Mouse (Mus musculus) spleen, postnatal 14 days (tissue): ENCODE data around the gene Maml3.

Experiments
- DNase-seq, 2 experiments: peaks; one replicate each; pipeline ENCODE4 v3.0.0; 2021 to 2022; ENCODE audit warnings: low spot score in 2 of 2

Gene Maml3

DNA sequence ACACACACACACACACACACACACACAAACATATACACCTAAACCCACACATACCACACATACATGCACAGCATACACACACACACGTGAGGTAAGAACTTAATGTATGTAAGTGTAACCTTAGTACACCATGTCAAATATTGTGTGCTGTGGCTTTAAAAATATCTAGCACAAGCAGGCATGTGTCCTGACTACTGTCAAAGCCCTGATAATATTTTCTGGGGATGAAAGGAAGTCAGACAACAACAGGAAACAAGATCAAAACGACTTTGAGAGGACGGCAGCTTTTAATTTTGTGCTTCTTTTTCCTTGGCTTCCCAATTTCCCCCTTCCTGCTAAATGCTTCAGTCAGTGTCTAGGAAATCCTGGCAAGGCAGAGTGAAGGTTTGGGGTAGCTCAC lies 392.5 kb downstream of the Maml3 start:
- DNase-seq = no peak

DNA sequence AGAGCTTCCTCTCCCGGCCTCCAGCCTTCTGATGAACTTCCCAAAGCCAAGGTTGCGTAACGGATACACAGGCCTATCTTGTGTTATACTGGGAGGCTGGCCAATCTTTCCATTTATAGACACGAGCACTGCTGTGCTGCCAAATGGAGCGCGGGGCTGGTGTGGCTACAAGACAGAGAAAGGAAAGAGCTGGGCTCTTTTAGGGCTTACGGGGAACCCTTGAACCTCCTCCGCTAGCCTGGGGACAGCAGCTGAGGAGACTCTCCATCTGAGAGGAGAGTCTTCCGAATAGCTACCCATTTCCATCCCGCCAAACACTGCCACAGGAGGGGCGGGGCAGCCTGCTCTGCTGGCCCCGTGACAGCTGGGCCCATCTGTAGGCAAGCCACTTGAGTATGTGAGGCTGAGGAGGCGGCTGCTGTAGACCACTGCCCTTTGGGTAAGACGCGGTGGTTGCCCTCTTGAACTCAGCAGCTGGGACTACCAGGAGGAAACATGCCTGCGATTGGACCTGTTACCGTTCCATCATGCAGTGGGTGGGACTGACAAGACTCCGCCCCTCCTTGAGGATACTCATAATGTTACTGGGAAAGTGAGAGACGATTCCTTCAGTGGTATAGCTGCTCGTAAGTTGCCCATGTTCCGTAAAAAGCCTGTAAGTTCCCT lies 396.0 kb downstream of the Maml3 start:
- peak; percentile 46 to 62 for DNase-seq

DNA sequence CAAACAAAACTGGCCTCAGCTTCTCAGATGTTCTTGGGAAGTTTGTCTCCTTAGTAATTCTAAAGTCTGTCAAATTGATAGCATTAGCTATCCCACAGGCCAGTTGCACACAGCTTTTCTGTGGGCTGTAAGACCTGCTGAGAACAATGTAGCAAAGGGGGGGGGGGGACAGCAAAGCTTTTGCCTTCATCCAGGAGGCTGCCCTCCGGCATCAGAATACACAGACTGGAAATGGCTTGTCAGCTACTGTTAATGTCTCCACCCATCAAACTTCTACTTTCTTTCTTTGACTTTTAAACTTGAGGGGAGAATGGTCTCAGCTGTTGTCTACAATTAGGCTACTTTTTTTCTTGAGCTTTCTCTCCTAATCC lies 396.5 kb downstream of the Maml3 start:
- DNase-seq = no peak

DNA sequence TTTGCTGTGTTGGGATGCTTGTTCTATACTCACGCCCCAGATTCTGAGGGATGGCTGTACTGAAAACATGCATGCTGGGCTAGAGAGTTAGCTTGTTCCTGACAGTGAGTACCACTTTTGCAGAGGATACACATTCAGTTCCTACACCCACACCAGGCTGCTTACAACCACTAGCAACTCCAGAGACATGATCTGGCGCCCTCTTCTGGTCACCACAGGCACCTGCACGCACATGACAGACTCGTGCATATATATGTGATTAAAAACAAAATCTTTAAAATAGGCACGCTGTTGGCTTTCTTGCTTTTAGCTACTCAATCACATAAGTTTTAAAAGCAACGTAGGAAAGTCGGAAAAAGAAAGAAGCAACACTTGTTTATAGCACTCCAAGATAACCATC lies 399.7 kb downstream of the Maml3 start:
- DNase-seq = no peak

DNA sequence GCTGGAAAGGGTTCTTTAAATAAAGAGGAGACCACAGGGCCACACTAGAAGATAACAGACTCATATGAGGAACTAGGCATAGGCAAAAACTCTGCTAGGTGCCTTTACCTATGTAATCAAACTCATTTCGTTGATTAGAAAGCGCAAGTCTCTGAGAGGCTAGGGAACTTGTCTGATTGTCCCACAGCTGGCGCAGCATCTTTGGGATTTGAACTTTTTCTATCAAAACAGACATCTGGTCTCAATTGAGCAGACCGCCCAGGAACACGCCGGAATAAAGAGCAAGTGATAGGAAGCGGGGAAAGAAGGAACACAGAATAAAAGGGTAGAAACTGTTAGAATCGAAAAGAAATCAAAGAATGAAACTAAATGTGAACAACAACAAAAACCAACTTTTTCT lies 401.4 kb downstream of the Maml3 start:
- no peak for DNase-seq

DNA sequence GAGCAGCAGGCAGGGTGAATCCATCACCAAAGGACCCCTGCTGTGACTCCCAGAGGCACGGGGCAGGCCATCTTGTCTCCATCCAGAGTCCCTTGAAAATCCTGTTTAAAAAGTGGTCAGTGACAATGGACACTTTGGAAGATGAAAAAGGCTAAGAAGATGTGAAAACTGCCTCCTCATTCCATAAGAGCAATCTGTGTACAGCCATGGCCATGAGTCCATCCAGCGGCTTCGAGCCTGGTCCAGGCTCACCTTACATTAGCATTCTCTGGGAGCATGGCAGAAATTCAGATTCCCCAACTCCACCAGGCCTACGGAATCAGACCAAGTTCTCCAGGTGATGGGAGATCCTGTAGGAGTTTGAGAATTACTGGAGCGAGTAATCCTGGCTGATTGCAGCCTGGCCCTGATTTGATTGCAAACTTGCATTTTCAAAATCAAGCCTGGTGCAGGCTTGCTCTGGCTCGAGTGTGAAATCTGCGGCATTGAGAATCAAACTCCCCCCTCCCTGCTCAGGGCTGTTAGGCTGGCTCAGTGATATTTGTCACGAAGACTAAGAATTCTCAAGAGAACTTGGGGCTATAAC lies 402.1 kb downstream of the Maml3 start:
- no peak for DNase-seq

DNA sequence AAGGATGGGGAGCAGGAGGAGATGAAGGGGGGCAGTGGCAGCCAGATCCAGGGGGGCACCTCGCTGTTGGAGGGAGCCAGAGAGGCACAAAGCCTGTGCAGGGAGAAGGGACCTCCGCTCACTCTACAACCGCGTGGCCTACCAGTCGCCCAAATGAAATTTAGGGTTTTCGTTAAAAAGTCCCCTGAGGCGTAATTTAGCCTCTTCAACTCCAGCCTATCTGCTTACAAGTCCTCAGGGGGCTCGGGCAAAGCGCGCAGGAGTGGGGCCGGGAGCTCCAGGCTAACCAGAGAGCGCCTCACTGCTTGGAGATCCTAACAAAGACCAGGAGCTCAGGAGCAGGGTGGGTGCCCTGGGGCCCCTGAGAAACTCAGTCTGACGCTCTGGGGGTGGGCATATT lies 402.9 kb downstream of the Maml3 start:
- no peak for DNase-seq

DNA sequence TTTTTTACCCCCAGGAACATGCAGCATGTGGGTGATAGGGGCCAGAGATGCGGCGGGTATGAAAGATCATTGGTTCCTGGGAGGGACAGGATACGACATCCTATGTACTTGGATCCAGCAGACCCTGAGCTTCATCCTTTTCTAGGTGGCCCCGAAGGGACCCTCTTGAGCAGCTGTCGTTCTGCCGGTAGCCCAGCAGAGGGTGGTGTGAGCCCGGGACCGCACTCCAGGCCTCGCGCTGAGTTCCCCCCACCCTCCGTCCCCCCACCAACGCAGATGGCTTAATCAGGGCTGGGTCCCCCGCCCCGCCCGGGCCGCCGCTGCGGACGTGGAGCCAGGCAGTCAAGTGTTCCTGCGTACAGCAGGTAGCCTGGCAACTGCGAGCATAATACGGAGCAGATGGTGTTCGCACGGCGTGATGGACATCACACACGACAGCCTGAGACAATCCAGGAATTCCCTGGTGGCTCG lies 403.6 kb downstream of the Maml3 start:
- peak; percentile 27 to 49 for DNase-seq

DNA sequence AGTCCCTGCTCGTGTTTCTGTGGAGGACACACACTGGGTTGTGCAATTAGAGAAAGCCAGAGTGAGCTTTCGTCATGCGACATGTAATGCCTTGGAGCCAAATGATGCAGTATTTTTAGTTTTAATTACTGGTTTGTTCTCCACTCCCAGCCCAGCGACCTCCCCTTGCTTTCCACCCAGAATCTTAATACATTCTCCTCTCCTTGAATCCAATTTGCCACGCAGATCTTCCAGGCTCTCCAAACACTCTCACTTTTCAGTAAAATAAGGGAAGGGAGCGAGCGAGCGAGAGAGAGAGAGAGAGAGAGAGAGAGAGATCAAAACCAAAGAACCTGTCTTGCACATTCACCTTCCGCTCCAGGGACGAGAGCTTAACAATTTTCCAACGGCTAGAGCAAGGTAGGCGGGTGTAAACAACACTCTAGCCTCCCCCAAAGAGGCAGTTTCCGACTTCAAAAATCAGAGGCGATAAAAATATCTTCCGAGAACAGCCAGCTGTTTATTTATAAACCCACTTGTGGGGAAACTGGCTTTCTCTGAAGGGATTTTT lies 404.1 kb downstream of the Maml3 start:
- DNase-seq = no peak

DNA sequence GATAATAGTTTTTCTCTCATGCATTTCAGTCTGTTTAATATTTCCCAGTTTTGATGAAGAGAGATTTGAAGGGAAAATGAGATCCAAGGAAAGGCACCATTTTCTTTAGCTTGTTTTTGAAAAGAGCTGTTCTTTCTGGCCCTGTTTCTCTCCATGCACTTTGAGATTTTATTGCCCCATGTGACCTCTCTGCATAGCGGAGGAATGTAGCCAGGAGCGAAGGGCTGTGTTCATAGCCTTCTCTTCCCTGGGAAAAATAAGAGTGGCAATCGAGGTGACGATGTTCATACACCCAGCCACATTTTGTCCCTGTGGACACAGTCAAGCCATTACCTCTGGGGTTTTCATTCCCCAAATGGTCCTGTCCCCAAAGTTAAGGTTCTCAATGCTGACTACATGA lies 404.8 kb downstream of the Maml3 start:
- no peak for DNase-seq

DNA sequence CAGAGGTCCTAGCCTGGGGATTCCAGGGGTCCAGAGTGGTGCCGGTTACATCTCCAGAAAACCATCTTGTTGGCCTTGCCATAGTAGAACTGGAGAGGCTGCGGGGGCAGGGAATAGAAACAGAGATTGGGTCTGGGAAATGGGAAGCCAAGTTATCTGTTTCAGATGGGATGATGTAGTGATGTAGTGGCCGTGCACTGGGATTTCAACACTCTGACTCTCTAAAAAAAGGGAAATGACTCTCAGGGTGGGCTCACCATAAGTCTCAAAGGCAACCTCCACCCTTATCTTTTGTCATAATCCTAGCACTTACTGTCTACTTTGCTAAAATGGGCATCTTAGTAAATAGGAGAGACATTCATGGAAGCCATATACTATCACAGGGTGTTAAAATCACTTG lies 406.9 kb downstream of the Maml3 start:
- DNase-seq = no peak

DNA sequence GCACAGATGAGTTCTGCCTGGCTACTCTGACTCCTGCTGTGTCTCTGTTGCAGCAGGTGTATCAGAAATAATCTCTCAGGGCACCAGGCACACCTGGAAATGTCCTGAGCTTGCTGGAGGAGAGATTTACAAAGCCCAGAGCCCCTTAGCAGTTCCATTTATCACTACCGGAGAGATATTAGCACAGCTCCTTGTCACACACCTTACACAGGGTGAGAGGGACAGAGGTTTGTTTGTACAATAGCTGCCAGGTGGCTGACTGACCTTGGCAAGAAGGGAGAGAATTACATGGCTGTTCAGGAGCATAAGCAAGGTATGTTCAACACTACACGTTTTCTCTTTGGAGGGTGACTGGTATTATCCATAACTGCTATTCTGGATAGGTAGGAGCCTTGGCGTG lies 409.2 kb downstream of the Maml3 start:
- DNase-seq = no peak

DNA sequence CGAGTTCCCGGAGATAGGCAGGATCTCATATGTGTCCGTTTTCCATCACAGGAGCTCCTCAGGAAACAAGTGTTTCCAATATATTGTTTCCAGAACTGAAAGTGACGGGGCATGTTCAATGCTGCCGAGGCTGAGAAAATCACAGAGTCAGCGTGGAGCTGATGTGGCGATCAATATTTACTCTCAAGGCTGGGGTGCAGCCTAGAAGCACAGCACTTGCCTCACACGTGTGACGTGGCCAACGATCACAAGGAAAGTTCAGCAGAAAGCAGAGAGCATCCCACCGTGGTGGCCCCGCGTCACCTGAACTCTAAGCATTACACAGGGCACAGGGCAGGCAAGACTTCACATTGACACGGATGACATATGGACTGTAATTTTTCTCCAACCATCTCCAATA lies 410.3 kb downstream of the Maml3 start:
- no peak for DNase-seq

DNA sequence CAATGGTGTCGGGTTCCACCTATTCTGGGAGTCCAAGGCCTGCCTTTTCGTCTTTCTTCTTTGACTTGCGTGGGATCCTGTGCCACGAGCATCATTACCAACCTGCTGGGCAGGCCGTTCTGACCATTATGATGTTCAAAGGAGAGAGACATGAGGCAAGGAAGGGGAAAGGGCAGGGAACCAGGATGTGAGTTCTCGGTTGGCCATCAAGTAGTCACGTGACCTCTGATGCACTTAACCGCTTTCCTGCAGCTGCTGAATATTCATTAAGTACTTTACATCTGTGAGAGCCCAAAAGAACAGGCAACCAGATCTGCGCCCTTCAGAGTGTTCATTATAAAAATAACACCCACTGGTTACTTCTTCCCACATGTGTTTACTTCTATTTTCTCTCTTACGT lies 411.7 kb downstream of the Maml3 start:
- no peak for DNase-seq

DNA sequence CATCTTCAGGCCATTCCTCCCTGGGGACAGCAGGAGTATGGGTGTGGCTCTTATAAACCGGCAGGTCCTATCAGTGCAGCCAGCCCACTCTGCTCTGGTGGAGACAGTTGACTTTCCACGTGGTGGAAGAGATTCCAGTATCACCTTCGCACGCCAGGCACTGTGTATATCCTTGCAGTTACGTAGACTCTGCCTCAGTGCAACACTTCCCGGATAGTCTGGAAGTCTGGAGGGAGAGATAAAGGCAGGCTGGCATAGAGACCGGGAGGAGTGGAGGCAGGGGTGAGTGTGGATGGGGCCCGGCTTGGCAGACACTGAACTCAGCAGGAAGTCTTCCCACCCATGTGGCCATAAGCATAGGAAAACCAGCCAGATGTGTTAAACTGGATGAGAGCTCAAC lies 416.2 kb downstream of the Maml3 start:
- DNase-seq = no peak

DNA sequence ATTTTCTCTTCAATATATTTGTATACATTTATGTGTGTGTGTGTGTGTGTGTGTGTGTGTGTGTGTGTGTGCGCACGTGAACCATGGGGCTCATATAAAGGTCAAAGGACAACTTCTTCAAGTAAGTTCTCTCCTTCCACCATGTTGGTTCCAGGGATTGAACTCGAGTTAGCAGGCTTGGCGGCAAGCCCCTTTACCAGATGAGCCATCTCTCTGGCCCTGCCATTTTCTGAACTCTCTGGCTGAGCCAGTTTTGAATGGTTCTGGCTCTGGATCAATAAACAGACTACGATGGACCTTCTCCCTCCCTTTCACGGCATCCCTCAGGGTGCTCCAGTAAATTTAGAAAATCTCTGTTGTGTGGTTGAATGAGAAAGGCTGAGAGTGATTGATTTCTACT lies 418.1 kb downstream of the Maml3 start:
- DNase-seq = no peak

DNA sequence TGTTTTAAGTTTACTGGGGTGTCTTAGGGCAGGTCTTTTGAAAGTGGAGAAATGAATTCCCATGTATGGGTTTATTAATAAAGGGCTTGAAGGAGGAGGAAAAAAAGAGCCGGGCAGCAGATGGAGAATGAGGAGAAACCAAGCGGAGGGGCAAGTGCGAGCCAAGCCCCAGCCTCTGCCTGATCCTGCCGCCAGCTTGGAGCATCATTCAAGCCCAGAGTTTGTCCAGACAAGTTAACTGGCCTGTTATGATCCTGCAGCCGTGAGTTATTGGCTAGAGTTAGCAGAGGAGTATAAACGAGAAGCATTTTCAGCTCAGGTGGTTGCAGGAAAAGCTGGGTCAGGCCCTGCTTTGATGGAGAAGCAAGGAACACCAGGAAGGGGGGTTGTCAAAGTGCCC lies 418.6 kb downstream of the Maml3 start:
- no peak for DNase-seq

DNA sequence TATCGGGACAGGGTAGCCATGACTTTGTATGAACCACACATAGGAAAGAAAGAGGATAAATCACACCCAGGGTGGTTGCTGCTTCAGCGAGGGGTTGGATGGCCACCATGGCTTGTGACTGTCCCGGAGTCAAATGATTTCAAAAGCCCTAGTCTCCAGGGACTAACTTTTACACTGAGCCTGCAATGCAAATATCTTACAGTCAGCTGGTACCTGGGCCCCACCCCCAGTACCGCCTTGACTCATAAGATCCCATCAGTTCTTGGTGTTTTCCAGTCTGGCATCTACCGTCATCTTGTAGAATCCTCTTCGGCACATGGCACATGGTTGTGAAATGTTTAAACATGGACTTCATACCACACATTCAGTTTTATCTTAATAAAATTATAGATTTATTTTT lies 419.3 kb downstream of the Maml3 start:
- DNase-seq = no peak

DNA sequence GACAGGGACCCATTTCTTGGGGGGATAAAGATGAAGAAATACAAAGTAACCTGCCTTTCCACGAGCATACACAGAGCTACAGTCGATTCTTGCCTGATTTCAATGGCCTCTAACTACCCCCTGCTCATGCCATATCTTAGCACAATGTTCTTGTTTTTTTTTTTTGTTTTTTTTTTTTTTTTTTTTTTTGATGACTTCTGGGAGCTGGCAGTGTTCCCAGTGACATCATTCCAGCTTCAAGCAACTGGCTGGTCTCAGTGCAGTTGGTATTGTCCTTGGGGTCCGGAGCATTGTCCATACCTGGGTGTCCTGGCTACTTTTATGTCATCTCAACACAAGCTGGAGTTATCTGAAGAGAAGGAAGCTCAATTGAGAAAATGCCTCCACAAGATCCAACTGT lies 429.9 kb downstream of the Maml3 start:
- no peak for DNase-seq

DNA sequence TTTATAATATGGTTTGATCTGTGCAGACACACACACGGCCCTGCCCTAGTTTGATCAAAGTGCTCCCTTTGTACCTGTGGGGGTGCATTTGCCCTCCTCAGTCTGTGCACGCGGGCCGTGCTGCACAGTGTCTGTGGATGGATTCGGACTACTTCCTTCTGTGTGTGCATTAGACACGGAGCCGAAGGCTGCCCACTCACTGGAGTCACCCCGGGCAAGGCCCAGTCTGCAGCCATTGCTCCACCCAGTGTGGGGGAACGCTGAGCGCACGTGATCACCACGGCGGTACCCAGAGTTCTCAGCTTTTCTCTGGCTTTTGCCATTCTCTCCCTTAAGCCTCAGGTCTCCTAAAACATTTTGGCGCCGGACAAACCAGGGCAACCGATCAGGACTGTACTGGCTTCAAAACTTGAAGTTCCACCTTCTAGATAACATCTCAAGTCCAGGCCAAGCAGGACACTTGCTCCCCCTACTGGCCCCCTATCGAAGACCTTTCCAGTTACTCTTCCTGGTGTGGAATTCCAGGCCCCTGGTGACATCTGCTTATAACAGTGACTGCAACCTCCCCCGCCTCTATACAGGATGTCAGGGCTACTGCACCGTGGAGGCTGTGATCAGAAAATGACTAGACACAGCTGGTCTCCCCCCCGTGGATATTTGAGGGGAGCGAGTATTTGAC lies 431.3 kb downstream of the Maml3 start:
- DNase-seq = peak in 1 of 2 experiments; percentile 36

DNA sequence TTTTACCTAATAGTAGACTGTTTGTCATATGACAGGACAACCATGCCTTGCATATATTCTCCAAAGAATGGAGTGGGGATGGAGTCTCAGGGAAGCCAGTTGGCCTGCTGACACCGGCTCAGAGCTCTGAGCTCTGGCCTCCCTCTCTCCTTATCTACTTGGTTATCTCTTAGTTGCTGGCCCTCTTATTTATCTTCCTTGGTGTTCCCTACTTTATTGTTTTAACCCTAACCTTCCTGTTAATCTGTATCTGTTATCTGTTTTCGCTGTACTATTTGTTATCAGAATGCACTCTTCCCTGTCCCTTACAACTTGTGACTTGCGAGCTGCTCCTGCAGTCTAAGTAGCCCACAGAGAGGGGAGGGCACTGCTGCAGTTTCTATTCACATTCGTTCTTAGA lies 432.2 kb downstream of the Maml3 start:
- no peak for DNase-seq

DNA sequence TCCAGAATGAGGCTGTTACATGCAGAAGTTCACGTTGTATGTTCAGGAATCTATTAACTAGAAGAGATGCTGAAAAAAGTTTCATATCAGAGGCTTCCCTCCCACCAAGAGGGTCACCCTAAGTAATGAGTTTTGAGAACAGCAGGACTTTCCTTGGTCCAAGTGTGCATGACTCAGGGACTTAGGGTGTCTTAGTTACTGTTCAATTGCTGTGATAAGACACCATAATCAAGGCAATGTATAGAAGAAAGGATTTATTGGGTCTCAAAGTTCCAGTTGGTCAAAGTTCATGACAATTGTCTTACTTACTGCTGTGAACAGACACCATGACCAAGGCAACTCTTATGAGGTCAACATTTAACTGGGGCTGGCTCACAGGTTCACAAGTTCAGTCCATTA lies 433.8 kb downstream of the Maml3 start:
- DNase-seq = no peak

DNA sequence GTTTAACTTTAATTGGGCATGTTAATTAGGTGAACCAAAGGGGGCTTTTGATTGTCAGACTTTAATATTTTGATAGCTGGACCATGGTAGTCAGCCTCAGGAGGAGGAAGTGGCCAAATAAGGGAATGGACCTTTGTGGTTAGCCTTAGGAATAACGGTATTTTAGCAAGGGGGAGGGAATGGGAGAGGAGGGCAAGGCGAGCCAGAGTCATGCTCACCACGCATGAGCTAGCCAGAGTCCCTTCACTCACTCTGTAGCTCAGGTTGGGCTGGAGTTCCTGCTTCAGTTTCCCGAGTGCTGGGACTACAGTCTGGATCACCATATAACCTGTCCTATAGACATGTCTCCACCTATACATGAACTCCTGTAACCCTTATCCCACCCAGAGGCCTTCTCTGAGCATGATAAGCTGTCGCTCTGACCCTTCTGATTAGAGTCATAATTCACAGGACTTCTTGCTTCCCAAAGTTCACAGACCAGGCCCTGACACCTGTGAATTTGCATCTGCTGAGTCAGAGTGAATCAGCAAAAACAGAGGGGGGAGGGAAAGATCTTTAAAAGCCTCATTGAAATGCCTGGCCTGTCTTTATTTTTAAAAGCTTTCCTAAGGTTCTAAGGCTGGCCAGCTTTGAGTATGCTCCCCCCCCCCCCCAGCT lies 434.3 kb downstream of the Maml3 start:
- DNase-seq = no peak
